Mouse (Mus musculus): ENCODE measurements around the gene Gm21812. TPM values are rescaled to one million over a fixed set of nuclear protein-coding genes. Genes with fewer than 3 reads are reported as not detected.
"Not testable (repeated sequence)": the region's sequence is repeated elsewhere in the genome, so short reads cannot be mapped to it uniquely, and the experiment has no call there.

The Gm21812 gene
- polyA plus RNA-seq (2016; fragmentation: Nextera tagmentation; extraction: Ambion mirVana), result not detected in 2 replicates

- not testable (repeated sequence) for H3K36me3 ChIP-seq; H3K9ac ChIP-seq; H3K9me3 ChIP-seq; H3K4me2 ChIP-seq (replicated peaks); ATAC-seq (ENCODE audit: low FRiP score, low read depth); H3K4me3 ChIP-seq; H3K27ac ChIP-seq; H3K4me1 ChIP-seq; H3K27me3 ChIP-seq (replicated peaks)
- no CpG with 5 or more reads among the region's 4 CpGs for WGBS
Observed at GRCm38 (mm10) chrY:9347084-9347483, at the start of gene Gm21812. Gene Gm21812, minus strand, starts transcription at chrY:9347184.

Other genes starting within 250 kb of the Gm21812 start
- not detected in 2 replicates for gene Gm21292, start 213.3 kb downstream of the Gm21812 start, polyA plus RNA-seq (2016; fragmentation: Nextera tagmentation; extraction: Ambion mirVana)
- gene Gm21721, start 145.0 kb downstream of the Gm21812 start, polyA plus RNA-seq (2016; fragmentation: Nextera tagmentation; extraction: Ambion mirVana), result not detected in 2 replicates
- not detected in 2 replicates for gene Gm21874, start 69.0 kb upstream of the Gm21812 start, polyA plus RNA-seq (2016; fragmentation: Nextera tagmentation; extraction: Ambion mirVana)